Mouse (Mus musculus) liver, postnatal 0 days (tissue): ENCODE results near the gene Ubqln5.

Source experiments
- CTCF ChIP-seq: sonication (generic); IDR thresholded peaks from 2 replicates; pipeline ENCODE4 v1.5.1; 2016; ENCODE audit warnings: antibody characterized with exemption, low read depth
- EP300 ChIP-seq: IDR thresholded peaks from 2 replicates; pipeline ENCODE4 v1.6.1; 2016; ENCODE audit warnings: antibody characterized with exemption, low read depth, mild to moderate bottlenecking

GRCm38 (mm10) chr7:104103913-104104756 lies 25.5 kb downstream of the Ubqln5 start:
- TF ChIP-seq CTCF, result no peak
- no peak; the same call in 1 of the 2 replicates for TF ChIP-seq EP300
